Mouse (Mus musculus) megakaryocyte, adult 5-6 weeks (primary cell): ENCODE results near the gene Klhl26. TPM values are rescaled to one million over a fixed set of nuclear protein-coding genes. Genes with fewer than 3 reads are reported as not detected.
"Not testable (repeated sequence)": the region's sequence is repeated elsewhere in the genome, so short reads cannot be mapped to it uniquely, and the experiment has no call there.

Experiments used
- ATAC-seq: 2 replicates; pipeline ENCODE4 v1.8.0; 2016; ENCODE audit warnings: mild to moderate bottlenecking, inconsistent platforms; ENCODE audit not compliant: poor library complexity, severe bottlenecking
- total RNA-seq, 2 experiments: library from RNA; stranded (forward) in 1 of 2; stranded (reverse) in 1 of 2; fragments of 153-499, 151-499 nt in 1 of 2; fragments of 221-1000, 200-1000 nt in 1 of 2; gene quantifications; 2 replicates each; pipeline versions ENCODE4 v1.2.3 to v1.2.4; 2015 to 2017

The Klhl26 gene
- 1.6 and 2.4 TPM in 2 replicates for total RNA-seq (2015)
- total RNA-seq (2017), result 3.6 and 5.4 TPM in 2 replicates

DNA sequence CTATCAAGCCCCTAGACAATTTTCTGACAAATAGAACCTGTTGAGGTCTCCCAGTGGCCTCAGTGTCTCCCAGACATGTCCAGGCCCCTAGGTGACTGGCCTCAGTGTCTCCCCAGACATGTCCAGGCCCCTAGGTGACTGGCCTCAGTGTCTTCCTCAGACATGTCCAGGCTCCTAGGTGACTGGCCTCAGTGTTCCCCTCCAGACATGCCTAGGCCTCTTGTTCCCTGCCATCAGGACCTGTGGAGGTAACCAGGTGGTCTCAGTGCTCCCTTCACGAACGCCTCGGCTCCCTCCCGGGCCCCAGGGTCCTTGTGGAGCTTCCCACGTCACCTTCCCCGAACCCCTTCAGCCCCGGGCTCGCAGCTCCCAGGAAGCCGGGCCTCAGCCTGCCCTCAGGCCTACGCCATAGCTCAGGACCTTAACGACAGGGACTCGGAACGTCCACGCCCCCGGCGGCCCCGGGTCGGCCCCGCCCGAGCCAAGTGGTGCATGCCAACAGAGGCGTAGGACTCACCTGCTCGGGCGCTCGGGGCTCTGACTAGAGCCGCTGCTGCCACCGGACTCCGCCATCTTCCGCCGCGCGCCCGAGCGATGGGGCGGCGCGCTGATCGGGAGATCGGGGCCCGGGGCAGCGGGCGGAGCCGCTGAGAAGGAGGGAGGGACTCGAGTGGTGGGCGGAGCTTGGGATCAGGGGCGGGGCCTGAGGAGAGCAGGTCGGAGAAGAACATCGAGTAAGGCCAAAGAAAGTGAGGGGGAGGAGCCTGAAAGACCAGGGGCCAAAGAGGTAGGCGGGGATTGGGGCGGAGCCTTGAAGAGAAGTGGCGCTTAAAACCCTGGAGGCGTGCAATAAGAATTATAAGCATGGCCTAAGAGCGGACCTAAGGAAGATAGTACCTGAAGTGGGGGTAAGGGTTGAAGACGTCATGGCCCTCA is at the start of gene Klhl26:
TSS of gene Klhl26 (minus strand) at position 636 of the 936 bp plus-strand sequence.
- peak; percentile 96 for ATAC-seq

DNA sequence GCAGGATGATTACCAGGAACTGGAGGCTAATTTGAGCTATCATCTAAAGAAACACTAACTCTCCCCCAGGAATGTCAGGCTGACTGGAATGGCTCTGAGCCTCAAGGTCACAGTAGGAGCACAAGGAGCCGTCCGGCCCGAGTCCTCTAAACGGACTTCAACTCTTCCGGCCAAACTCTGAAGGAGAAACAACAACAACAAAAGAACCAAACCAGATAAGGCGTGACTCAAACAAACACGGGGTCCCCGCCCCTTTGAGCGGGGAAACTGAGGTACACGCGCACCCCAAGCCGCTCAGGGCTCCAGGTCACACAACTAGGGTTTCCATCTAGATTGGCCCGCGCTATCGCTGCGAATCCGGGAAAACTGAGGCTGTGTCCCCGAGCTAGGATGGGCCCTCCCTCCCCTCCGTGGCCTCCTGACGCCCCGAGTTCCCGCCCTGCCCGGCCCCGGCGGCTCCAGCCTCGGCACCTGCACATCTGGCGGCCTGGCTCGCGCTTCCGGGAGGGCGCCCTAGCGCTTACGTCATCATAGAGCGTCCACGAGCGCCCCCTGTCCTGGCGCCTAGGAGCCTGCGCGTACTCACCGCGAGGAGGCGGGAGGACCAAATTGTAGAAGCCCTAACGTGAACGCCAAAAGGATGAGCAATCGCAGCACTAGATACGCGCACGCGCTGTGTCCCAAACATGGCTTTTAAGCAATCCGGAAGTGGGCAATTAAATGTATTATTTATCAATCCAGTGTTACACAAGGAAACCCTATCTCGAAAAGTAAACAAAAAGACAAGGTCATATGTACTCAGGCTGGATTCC is 46.0 kb upstream of the Klhl26 start:
- ATAC-seq, result peak; percentile 93

DNA sequence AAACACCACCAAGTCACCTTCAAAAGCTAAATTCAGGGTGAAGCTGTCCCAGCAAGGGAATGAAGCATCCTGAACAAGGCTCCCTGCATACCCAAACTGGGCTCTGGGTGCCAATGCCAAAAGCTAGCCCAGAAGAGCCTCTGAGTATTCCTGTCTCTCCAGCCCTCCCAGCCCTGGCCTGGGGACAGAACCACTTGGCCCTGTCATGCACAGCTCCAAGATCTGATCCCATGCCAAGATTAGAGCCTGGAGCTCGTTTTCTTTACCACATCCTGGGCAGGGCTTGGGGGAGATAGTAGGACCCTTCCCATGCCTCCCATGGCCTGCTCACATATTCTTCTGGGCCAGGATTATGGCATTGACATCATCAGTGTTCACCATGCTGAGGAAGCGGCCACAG is 42.8 kb upstream of the Klhl26 start:
- ATAC-seq, result no peak

DNA sequence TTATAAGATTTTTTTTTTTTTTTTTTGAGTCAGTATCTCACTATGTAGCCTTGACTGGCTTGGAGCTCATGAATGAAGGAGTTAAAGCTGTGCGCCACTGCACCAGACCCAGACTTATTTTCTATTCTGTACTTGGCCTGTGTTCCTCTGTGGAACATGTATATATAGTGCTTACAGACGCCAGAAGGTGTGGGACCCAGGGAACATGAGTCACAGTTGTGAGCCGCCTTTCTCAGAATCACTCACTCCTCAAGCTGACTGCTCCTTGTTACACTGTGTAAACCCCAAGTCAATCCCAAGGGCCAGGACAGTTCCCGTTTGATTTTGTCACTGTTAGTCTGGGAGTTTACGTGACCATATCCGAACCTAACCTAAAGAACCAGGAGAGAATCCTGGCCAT is 42.3 kb upstream of the Klhl26 start:
- no peak for ATAC-seq

DNA sequence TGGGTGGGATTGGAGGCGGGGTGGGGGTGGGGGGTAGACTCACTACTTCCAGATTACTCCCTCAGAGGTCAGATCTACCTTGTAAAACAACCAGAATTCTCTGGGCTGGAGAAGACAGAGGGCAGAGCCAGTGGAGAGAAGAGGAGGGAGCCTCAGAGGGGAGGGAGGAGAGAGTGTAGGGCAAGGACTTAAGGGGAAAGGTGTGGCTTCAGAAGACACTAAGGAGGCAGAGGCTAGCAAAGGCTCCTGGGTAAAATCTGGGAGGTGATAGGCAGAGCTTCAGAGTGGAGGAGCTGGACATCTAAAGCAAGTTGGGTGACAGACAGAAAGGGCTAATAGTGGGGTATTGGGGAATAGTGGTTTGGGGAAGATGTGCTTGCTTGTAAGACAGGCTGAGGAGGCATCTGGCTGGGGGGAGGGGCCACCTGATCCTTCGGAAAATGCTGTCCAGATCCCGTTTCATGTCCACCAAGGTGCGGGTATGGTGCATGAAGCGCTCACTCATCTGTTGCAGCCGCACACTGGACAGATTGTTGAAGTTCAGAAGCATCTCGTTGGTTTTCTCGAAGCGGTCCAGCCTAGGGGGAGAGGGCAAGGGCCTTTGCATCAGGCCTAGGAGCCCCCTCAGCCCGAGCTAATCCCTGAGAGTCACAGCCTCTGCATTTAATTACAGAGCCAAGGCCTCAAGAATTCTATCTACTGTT is 41.3 kb upstream of the Klhl26 start:
- ATAC-seq, result no peak

DNA sequence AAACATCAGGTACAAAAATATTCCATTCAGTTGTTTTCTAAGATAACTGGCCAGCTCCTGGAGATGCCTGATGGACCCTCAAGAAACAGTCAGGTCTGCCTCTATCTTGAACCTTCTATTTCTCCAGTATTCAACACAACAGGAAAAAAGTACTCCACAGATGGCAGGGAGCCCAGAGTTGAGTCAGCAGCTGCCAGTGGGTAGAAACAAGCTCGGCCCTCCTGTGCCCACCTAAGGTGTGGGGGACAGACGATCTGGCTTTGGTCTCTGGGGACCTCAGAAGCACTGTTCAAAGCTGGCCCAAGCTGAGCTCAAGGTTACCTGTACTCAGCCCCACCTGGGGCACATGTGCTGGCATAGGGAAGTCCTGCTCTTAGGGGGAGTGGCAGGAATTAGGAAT is 36.7 kb upstream of the Klhl26 start:
- no peak for ATAC-seq

DNA sequence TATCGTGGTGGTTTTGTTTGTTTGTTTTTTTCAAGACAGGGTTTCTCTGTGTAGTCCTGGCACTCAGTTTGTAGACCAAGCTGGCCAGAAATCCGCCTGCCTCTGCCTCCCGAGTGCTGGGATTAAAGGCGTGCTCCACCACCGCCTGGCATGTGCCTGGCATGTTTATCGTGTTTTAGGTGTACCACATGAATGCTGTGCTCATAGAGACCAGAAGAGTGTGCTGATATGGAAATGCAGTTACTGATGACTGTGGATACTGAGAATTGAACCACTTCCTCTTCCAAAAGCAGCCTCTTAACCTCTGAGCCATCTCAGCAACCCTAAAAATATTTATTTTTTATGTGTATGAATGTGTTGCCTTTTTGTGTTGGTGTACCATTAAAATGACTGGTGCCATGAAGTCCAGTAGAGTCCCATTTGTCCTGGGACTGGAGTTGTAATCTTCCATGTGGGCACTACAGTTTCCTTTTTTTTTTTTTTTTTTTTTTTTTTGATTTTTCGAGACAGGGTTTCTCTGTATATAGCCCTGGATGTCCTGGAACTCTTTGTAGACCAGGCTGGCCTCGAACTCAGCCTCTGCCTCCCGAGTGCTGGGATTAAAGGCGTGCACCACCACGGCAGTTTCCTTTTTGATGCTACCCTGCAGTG is 35.6 kb upstream of the Klhl26 start:
- ATAC-seq, result no peak

DNA sequence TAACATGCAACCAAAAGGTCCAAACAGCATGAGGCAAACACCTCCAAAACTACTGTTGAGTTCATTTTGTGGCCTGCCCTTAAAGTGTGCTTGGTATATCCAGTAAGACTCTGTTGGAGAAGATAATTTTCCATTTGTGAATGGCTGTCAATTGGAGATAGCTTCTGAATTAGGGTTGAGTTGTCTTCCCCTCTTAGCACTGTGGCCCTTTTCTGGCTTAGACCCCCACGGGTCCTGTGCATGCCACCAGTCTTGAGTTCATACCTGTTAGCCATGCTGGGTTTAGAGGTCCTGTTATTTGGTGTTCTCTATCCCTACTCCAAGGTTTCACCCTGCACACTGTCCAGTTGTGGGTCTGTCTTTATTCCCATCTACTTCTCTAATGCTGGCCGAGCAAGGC is 35.0 kb upstream of the Klhl26 start:
- ATAC-seq, result no peak

DNA sequence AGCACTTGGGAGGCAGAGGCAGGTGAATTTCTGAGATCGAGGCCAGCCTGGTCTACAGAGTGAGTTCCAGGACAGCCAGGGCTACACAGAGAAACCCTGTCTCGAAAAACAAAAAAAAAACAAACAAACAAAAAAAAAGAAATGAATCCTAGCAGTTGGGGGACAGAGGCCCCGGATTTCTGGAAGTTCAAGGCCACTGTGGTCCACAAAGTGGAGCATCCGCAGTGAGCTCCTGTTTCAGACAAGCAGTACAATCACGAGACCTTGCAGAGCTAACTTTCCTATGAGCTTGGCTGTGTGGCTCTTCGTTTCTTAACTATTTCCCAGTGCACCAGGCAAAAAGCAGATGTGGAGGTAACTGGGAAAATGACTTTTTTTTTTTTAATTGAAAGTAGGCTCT is 34.4 kb upstream of the Klhl26 start:
- ATAC-seq, result not testable (repeated sequence)

DNA sequence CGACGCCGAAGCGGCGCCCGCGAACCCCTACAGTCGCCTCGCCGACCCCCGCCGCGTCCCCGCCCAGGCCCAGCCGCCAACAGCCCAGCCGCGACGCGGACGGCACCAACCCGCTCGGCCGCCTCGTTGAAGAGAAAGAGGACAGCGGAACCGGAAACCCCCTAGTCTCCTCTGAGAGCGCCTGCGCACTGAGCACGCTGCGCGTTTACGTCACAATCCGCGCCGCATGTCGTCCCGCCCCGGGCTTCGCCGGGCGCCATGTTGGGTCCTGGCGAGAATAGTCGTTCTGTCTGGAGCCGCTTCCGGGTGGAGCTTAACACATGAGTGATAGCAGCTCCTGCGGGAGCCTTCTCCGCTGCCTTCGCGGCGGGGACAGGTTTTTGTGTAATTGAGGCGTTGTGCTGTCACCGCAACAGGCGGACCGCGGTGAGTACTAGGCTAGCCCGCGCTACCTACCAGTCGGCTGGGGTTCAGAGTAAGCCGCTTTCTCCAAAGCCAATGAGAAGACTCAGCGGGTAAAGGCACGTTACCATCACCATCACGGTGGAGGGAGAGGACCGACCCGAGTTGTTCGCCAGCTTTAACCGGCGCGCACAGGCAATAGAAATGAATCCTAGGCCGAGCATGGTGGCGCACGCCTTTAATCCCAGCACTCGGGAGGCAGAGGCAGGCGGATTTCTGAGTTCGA is 33.6 kb upstream of the Klhl26 start, which contains the start of gene Uba52:
TSS of gene Uba52 (minus strand) at position 574 of the 688 bp plus-strand sequence.
- ATAC-seq, result peak; percentile 82

DNA sequence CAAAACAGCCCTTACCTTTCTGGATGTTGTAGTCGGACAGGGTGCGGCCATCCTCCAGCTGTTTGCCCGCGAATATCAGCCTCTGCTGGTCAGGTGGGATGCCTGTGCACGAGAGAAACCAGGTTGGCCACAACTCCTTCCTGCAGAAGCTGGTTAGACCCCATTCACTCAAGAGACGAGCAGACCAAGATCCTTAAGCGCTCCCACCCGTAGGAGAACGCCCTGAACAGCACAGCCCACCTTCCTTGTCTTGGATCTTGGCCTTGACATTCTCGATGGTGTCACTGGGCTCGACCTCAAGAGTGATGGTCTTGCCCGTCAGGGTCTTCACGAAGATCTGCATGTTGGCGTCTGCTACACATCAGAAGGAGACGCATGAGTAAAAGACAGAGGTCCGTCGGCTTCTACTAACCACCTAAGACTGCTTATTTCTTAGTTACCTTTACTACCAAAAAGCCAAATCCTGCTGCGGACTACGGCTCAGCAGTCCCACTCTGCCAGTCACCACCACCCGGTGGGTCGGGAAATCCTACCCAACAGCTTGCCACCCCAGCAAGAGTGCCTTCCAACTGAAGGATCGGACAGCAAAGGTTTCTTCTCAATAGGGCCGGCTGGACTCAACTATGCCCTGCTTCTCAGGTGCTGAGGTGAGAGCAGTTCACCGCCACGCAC is 32.6 kb upstream of the Klhl26 start:
- no peak for ATAC-seq

DNA sequence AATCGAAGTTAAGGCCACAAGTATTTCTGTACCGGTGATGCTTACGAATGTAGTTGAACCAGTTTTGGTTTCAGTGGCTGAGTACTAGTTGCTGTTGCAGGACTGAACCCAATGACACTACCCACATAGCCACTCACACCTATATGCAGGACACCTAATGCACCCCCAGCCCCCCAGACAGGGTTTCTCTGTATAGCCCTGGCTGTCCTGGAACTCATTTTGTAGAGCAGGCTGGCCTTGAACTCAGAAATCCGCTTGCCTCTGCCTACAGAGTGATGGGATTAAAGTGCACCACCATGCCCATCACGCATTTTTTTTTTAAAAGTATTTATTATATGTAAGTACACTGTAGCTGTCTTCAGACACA is 30.2 kb upstream of the Klhl26 start:
- no peak for ATAC-seq

DNA sequence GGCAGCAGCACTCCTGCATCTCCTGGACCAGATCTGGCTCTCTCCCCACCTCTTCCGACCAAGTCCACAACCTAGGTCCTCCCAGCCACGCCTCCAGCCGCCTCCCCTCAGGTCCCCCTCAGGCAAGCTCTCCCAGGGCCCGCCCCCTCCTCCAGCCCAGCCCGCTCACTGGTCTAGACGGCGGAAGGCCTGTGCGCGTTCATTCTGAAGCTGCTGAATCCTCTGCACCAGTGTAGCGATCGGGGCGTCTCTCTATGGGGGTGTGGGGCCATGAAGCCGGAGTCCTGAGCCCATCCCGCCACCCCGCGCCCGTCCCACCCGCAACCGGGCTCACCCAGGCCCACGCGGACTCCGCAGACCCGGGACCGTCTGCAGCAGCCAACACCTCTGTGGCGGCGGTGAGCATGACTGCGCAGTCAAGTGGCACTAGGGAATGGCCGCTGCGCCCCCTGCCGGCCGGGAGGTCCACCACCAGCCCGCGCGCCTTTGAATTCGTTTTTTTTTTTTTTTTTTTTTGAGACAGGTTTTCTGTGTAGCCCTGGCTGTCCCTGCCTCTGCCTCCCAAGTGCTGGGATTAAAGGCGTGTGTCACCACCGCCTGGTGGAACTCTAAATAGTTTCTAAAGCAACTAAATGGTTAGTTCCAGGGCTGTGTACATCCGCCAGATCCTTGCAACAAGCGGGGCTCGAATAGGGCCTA is 29.7 kb upstream of the Klhl26 start, which contains the start of gene Rex1bd:
TSS of gene Rex1bd (minus strand) at position 425 of the 699 bp plus-strand sequence.
- peak; percentile 64 for ATAC-seq

DNA sequence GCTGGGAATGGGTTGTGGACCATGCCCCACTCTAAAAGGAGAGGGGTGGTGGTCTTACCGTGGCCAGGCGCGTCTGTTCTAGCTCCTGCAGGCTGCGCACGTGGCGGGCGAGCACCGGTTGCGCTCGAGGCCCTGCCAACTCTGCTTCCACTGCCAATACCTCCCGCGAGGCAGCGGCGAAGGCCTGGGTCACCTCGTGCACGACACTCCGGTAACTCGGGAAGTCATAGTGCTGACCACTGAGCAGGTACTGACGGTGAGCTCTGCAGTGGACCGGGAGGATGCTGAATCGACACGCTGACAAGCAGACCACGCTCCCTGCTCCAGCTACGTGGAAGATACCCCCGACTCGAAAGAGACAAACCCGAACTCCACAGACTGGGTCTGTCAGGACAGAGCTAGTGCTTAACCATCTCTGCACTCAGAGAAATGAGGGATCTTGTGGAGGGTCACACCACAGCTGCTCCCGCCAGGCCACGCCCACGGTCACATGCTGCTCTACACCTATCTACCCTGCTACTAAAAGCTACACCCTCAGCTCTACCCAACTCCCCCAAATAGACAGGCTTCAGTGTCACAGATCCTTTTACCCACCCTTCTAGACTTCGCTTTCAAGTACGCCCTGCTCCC is 29.0 kb upstream of the Klhl26 start:
- 0 out of 2 replicates have a peak, but pooled peaks have one; percentile 0 for ATAC-seq

DNA sequence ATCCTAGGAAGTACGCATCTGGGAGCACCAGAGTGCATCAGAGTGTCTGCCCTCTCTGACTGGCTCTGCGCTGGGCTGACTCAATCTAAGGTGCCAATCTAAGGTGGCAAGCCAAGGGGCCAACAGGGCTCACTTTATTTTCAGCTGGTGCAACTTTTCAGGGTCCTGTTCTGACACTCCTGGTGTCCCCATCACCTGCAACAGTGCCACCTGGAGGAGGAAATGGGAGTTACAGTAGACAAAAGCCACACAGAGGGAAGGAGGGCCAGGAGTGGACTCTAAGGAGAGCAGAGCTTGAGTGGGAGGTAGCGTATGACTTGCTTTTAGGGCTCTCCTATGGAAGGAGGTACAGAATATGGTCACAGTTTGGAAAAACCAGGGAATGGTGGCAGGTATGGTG is 28.1 kb upstream of the Klhl26 start:
- peak; percentile 38 for ATAC-seq

DNA sequence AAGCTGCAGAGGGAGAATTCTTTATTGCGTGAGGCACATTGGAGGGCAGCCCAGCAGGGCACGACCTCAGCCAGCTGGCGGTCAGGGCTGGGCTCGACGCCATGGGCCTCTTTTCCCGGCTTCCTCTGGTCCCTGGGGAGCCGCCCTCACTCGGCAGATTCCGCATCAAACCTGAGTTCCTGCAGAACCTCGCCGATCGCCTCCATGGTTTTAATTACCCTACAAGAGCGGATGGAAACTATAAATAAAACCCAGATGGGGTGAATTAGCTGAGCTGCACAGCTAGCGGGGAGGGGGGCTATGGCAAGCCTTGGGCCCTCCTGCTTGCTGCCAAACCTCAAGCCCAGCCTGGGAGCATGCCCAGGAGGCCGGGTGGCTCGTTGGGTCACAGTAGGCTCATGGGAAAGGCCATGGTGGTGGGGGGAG is 27.5 kb upstream of the Klhl26 start:
- ATAC-seq, result no peak

DNA sequence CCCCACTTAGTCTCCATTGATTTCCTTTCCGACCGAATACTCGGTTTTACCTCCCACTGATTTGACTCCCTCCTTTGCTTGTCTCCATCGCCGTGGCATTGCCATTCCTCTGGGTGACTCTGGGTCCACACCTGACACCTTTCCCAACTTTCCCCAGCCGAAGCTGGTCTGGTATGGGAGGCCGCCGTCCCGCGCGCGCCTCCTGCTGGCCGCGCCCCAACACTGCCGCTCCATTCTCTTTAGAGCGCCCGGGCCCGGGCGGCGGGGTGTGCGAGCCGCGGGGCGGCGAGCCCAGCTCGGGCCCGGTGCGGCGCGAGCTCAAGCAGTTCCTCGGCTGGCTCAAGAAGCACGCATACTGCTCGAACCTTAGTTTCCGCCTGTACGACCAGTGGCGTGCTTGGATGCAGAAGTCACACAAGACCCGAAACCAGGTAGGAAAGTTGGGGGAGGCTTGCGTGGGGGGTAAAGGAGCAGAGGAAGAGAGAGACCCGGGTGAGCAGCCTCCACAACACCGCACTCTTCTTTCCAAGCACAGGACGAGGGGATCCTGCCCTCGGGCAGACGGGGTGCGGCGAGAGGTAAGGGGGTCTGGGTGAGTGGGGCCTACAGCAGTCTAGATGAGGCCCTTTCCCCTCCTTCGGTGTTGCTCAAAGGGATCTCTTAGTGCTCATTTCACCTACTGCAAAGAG is 26.4 kb upstream of the Klhl26 start:
- peak; percentile 52 for ATAC-seq

DNA sequence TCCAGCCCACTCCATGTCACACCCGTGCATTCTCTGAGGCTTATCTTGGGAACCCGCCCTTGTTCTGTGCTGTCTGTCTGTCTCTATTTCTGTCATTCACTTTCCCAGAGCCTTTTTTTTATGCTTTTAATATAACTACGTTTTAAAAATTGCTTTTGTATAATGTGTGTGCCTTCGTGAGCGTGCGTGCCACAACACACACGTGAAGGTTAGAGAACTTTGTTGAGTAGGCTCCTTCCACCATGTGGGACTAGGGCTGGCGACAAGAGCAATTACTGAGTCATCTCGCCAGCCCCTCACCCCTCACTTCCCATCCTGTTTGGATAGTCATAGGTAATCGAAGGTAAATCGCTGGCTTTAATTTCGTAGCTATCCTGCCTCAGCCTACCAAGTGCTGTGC is 25.8 kb upstream of the Klhl26 start:
- no peak for ATAC-seq
